Mouse (Mus musculus): ENCODE data around the gene Drd3.

- TF ChIP-seq CTCF (IDR thresholded peaks at IDR 0.05; ENCODE audit: low read depth) (no peak), EP300 (IDR thresholded peaks at IDR 0.05; ENCODE audit: low read depth) (no peak)
Observed at GRCm38 (mm10) chr16:43776886-43777285, 23.1 kb downstream of the Drd3 start.
